Comparison of ENCODE assay signal across 18 mouse cellular contexts in genomic region chr9:97459745-97460144, GRCm38 (mm10).
DNase-seq lines count a peak whose midpoint lies in the region; ATAC-seq and TF ChIP-seq lines count a peak whose summit lies in the region.
"Had no signal": no experiment of that assay in that cellular context is flagged by ENCODE, and none has a peak within 500 bp of the region (broad histone marks: within the 10 kb centered on the region; RNA-seq: fewer than 3 reads in every experiment).

No protein-coding gene starts in this region.

- WGBS in heart, embryonic 10.5 days = 70% methylated on average over 4 of the region's 4 CpGs
- 44% methylated on average over 4 of the region's 4 CpGs for WGBS in limb, embryonic 13.5 days
- WGBS in limb, embryonic 10.5 days = 82% methylated on average over 4 of the region's 4 CpGs

- H3K27me3 ChIP-seq in heart, embryonic 10.5 days (ENCODE audit: insufficient read depth, poor library complexity, severe bottlenecking) = no peaks in the 10 kb centered on the region
- H3K27me3 ChIP-seq in limb, embryonic 13.5 days = no peaks in the 10 kb centered on the region
- no peaks in the 10 kb centered on the region for H3K27me3 ChIP-seq in limb, embryonic 10.5 days (ENCODE audit: low read depth, poor library complexity, severe bottlenecking)
- H3K27me3 ChIP-seq in Patski = no peaks in the 10 kb centered on the region
- H3K27me3 ChIP-seq: forebrain, embryonic 13.5 days; kidney, embryonic 15.5 days; liver, embryonic 15.5 days; neural tube, embryonic 13.5 days had no signal

- peak; percentile 54; the same call in 1 of the 2 replicates for ATAC-seq in limb, embryonic 13.5 days (ENCODE audit: low FRiP score, low read depth)
- ATAC-seq in Patski = no peak
- ATAC-seq: CD4-positive, CD25-positive, alpha-beta regulatory T cell, adult 4 months; forebrain, embryonic 13.5 days had no signal

- H3K36me3 ChIP-seq in heart, embryonic 10.5 days = no peaks in the 10 kb centered on the region
- H3K36me3 ChIP-seq in limb, embryonic 13.5 days = no peaks in the 10 kb centered on the region
- no peaks in the 10 kb centered on the region for H3K36me3 ChIP-seq in limb, embryonic 10.5 days
- H3K36me3 ChIP-seq: kidney, embryonic 15.5 days; liver, embryonic 15.5 days; neural tube, embryonic 13.5 days had no signal

- in situ Hi-C loops in Patski (cut with MboI; ENCODE audit: low pct_unique_long_range_greater_than_20kb) = loop anchor here (10.0 kb wide), 1 partner anchor 565 kb away; no protein-coding TSS in a partner anchor

- no peaks in the 10 kb centered on the region for H3K4me1 ChIP-seq in heart, embryonic 10.5 days
- H3K4me1 ChIP-seq in limb, embryonic 13.5 days = peaks cover 15% of the 10 kb centered on the region
- H3K4me1 ChIP-seq in limb, embryonic 10.5 days = 0 out of 2 replicates have a peak, but pooled peaks cover 2% of the 10 kb centered on the region
- H3K4me1 ChIP-seq: forebrain, embryonic 13.5 days; kidney, embryonic 15.5 days; liver, embryonic 15.5 days; neural tube, embryonic 13.5 days had no signal

- peak; percentile 59 for DNase-seq in heart, adult 11 months
- no peak for DNase-seq in heart, embryonic 10.5 days (ENCODE audit: low spot score)
- no peak for DNase-seq in limb, embryonic 10.5 days (ENCODE audit: low spot score)
- DNase-seq in Patski (ENCODE audit: low read depth, low spot score) = no peak
- peak; percentile 54 for DNase-seq in brain, adult 2 months (ENCODE audit: low read depth, low spot score)
- DNase-seq in right cerebral cortex, postnatal 10 days (ENCODE audit: low spot score in 2 of 2) = no peak
- DNase-seq: adrenal gland, postnatal 10 days; cerebellum, postnatal 36 days; heart, postnatal 36 days; layer of hippocampus, adult 9-11 months had no signal

- POLR2A ChIA-PET in Patski (lab: Charles Lee) = no interaction called here

- H3K4me2 ChIP-seq in limb, embryonic 13.5 days (replicated peaks) = peak overlapping the region; percentile 23; the same call in 1 of the 2 replicates
- H3K4me2 ChIP-seq: forebrain, embryonic 13.5 days; heart, embryonic 11.5 days; kidney, embryonic 15.5 days; liver, embryonic 15.5 days; neural tube, embryonic 13.5 days had no signal

- H3K4me3 ChIP-seq in heart, embryonic 10.5 days = no peak overlapping the region
- H3K4me3 ChIP-seq in limb, embryonic 13.5 days = no peak overlapping the region
- H3K4me3 ChIP-seq in limb, embryonic 10.5 days = no peak overlapping the region
- H3K4me3 ChIP-seq: forebrain, embryonic 13.5 days; kidney, embryonic 15.5 days; liver, embryonic 15.5 days; neural tube, embryonic 13.5 days had no signal

- peak; percentile 45 for TF ChIP-seq CTCF in Patski (IDR thresholded peaks at IDR 0.05)

- H3K27ac ChIP-seq in heart, embryonic 10.5 days = no peak overlapping the region
- no peak overlapping the region for H3K27ac ChIP-seq in limb, embryonic 13.5 days
- H3K27ac ChIP-seq in limb, embryonic 10.5 days = no peak overlapping the region
- H3K27ac ChIP-seq: forebrain, embryonic 13.5 days; kidney, embryonic 15.5 days; liver, embryonic 15.5 days; macrophage; neural tube, embryonic 13.5 days had no signal

- no peak overlapping the region for H3K9ac ChIP-seq in limb, embryonic 13.5 days
- H3K9ac ChIP-seq: forebrain, embryonic 13.5 days; kidney, embryonic 15.5 days; liver, embryonic 15.5 days; neural tube, embryonic 13.5 days had no signal

- no peaks in the 10 kb centered on the region for H3K9me3 ChIP-seq in heart, embryonic 10.5 days
- no peaks in the 10 kb centered on the region for H3K9me3 ChIP-seq in limb, embryonic 13.5 days
- no peaks in the 10 kb centered on the region for H3K9me3 ChIP-seq in limb, embryonic 10.5 days (replicated peaks)
- H3K9me3 ChIP-seq: forebrain, embryonic 13.5 days; kidney, embryonic 15.5 days; liver, embryonic 15.5 days; neural tube, embryonic 13.5 days had no signal

- CTCF ChIA-PET in Patski (lab: Charles Lee) = interaction anchor here (1.0 kb wide), 2 partner anchors 13 to 561 kb away, joined by 3 read pairs; no protein-coding TSS in a partner anchor

Comparison
In these comparisons a context has a peak if more than half of its experiments do, and no peak if none do; other contexts are left out.
1. DNase-seq: peak in heart, adult 11 months (single experiment) and brain, adult 2 months (single experiment); none in heart, embryonic 10.5 days (single experiment), limb, embryonic 10.5 days (single experiment), Patski (single experiment) and right cerebral cortex, postnatal 10 days (0 of 2).